Mouse (Mus musculus): ENCODE data around the gene Bach1. TPM values are rescaled to one million over a fixed set of nuclear protein-coding genes. Genes with fewer than 3 reads are reported as not detected.

Gene Bach1
- total and polyA plus RNA-seq, 2 experiments from 2014 or later = 5.4 to 27.0 TPM

DNA sequence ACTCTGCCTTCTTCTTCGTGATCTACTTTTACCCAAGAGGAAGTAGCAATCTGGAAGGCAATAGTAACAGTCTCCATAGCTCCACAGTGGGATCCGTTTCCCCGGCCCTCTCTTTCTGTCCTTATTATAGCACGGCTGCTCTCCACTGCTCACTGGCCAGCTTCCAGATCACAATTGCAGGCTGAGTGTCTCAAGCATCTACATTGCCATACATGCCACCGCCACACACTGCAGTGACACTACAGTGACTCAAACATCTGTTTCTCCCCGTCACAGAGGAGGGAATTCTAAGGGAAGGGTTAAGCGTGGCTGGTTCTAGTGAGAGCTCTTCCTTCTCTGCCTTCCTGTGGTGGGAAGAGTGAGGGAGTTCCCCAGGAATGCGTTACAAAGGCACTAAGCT lies 9.5 kb upstream of the Bach1 start:
- TF ChIP-seq EP300 (IDR thresholded peaks at IDR 0.05; ENCODE audit: low read depth) = no peak
- no peak for TF ChIP-seq CTCF (IDR thresholded peaks at IDR 0.05; ENCODE audit: low read depth)
- Histone ChIP-seq H3K27ac (ENCODE audit: low read depth) (peak overlapping the region; percentile 70), H3K27me3 (ENCODE audit: control insufficient read depth, insufficient read depth, low read length) (no peaks in the 10 kb centered on the region), H3K9me3 (replicated peaks; ENCODE audit: control insufficient read depth, low read length) (no peaks in the 10 kb centered on the region), H3K36me3 (replicated peaks; ENCODE audit: control insufficient read depth, insufficient read depth, low read length) (no peaks in the 10 kb centered on the region), H3K4me2 (ENCODE audit: low read depth, low read length) (peak overlapping the region; percentile 30; the same call in 1 of the 2 replicates), H3K4me3 (ENCODE audit: low read depth, low read length) (no peak overlapping the region), H3K9ac (replicated peaks; ENCODE audit: low read depth, low read length) (no peak overlapping the region), H3K4me1 (ENCODE audit: control insufficient read depth, insufficient read depth) (peaks cover 9% of the 10 kb centered on the region)
- 12% methylated on average over 8 of the region's 8 CpGs for WGBS
- DNase-seq (ENCODE audit: low spot score) (peak; percentile 70), ATAC-seq (ENCODE audit: insufficient read depth, low read depth) (peak; percentile 77)

DNA sequence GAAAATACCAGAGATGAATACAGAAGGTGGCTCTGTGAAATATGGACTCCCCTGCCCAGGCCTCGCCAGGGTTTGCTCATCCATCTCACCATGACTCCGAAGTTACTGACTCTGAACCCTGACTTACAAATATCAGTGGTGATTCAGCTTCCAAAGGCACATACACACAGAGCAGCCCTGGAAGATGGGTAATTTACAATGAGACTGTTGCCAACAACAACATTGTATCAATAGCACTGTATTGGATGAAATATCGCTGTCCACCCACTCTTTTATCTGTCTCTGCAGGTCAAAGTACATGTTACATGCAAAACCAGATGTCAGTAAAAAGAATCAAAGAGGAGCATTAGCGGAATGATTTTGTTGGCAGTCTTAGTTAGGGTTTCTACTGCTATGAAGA lies 8.2 kb upstream of the Bach1 start:
- 93% methylated on average over 4 of the region's 4 CpGs for WGBS
- no peak for ATAC-seq (ENCODE audit: insufficient read depth, low read depth)
- no peaks in the 10 kb centered on the region for H3K9me3 ChIP-seq (replicated peaks; ENCODE audit: control insufficient read depth, low read length)
- H3K36me3 ChIP-seq (replicated peaks; ENCODE audit: control insufficient read depth, insufficient read depth, low read length) = no peaks in the 10 kb centered on the region
- no peak overlapping the region for H3K9ac ChIP-seq (replicated peaks; ENCODE audit: low read depth, low read length)
- TF ChIP-seq EP300 (IDR thresholded peaks at IDR 0.05; ENCODE audit: low read depth) (no peak), CTCF (IDR thresholded peaks at IDR 0.05; ENCODE audit: low read depth) (no peak)
- H3K4me2 ChIP-seq (ENCODE audit: low read depth, low read length) = no peak overlapping the region
- no peak overlapping the region for H3K4me3 ChIP-seq (ENCODE audit: low read depth, low read length)
- no peak overlapping the region for H3K27ac ChIP-seq (ENCODE audit: low read depth)
- no peak for DNase-seq (ENCODE audit: low spot score)
- H3K27me3 ChIP-seq (ENCODE audit: control insufficient read depth, insufficient read depth, low read length) = no peaks in the 10 kb centered on the region
- H3K4me1 ChIP-seq (ENCODE audit: control insufficient read depth, insufficient read depth) = peaks cover 9% of the 10 kb centered on the region

DNA sequence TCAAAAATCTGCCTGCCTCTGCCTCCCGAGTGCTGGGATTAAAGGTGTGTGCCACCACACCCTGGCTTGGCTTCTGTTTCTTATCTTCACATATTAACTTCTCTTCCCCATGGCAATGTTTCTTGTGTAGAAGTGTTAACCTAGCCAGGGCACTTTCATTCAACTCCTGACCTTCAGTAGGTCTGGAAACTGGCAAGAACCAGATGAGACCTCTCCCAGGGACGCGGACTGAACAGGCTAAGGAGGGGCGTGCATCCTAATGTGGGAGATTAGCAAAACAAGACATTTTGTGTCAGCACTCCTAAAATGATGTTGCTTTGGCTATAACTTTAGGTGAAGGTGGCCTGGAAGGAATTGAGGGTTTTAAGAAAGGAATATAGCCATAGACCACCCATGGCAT lies 7.6 kb upstream of the Bach1 start:
- H3K27me3 ChIP-seq (ENCODE audit: control insufficient read depth, insufficient read depth, low read length) = no peaks in the 10 kb centered on the region
- H3K36me3 ChIP-seq (replicated peaks; ENCODE audit: control insufficient read depth, insufficient read depth, low read length) = no peaks in the 10 kb centered on the region
- DNase-seq (ENCODE audit: low spot score) (no peak), ATAC-seq (ENCODE audit: insufficient read depth, low read depth) (no peak)
- H3K9me3 ChIP-seq (replicated peaks; ENCODE audit: control insufficient read depth, low read length) = no peaks in the 10 kb centered on the region
- no peak overlapping the region for H3K27ac ChIP-seq (ENCODE audit: low read depth)
- H3K4me2 ChIP-seq (ENCODE audit: low read depth, low read length) = no peak overlapping the region
- no peak overlapping the region for H3K4me3 ChIP-seq (ENCODE audit: low read depth, low read length)
- no peak overlapping the region for H3K9ac ChIP-seq (replicated peaks; ENCODE audit: low read depth, low read length)
- TF ChIP-seq CTCF (IDR thresholded peaks at IDR 0.05; ENCODE audit: low read depth) = no peak
- TF ChIP-seq EP300 (IDR thresholded peaks at IDR 0.05; ENCODE audit: low read depth) = no peak
- peaks cover 9% of the 10 kb centered on the region for H3K4me1 ChIP-seq (ENCODE audit: control insufficient read depth, insufficient read depth)
- 83% methylated on average over 4 of the region's 4 CpGs for WGBS

DNA sequence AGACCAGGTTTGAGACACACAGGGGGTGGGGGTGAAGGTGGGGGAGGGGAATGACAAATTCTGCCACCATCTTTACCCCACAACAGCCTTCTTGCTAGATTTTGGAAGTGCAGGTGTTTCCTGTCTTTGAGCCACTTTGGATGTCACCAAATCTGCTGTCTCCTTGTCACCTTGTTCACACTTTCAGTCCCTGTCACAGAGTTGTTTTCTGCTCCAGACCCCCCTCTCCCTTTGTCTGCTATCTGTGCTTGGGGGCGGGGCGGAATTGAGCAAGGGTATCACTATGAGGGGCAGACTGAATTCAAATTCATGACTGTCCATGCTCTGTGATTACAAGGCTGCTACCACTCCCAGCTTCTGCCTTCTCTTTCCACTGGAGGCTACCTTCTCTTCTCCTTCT lies 6.2 kb upstream of the Bach1 start:
- TF ChIP-seq CTCF (IDR thresholded peaks at IDR 0.05; ENCODE audit: low read depth) = no peak
- no peak for TF ChIP-seq EP300 (IDR thresholded peaks at IDR 0.05; ENCODE audit: low read depth)
- H3K4me3 ChIP-seq (ENCODE audit: low read depth, low read length) = no peak overlapping the region
- 64% methylated on average over 2 of the region's 2 CpGs for WGBS
- DNase-seq (ENCODE audit: low spot score) (no peak), ATAC-seq (ENCODE audit: insufficient read depth, low read depth) (no peak)
- H3K27ac ChIP-seq (ENCODE audit: low read depth) = no peak overlapping the region
- no peak overlapping the region for H3K9ac ChIP-seq (replicated peaks; ENCODE audit: low read depth, low read length)
- no peaks in the 10 kb centered on the region for H3K27me3 ChIP-seq (ENCODE audit: control insufficient read depth, insufficient read depth, low read length)
- no peaks in the 10 kb centered on the region for H3K9me3 ChIP-seq (replicated peaks; ENCODE audit: control insufficient read depth, low read length)
- H3K4me1 ChIP-seq (ENCODE audit: control insufficient read depth, insufficient read depth) = peaks cover 9% of the 10 kb centered on the region
- H3K4me2 ChIP-seq (ENCODE audit: low read depth, low read length) = no peak overlapping the region
- H3K36me3 ChIP-seq (replicated peaks; ENCODE audit: control insufficient read depth, insufficient read depth, low read length) = no peaks in the 10 kb centered on the region

DNA sequence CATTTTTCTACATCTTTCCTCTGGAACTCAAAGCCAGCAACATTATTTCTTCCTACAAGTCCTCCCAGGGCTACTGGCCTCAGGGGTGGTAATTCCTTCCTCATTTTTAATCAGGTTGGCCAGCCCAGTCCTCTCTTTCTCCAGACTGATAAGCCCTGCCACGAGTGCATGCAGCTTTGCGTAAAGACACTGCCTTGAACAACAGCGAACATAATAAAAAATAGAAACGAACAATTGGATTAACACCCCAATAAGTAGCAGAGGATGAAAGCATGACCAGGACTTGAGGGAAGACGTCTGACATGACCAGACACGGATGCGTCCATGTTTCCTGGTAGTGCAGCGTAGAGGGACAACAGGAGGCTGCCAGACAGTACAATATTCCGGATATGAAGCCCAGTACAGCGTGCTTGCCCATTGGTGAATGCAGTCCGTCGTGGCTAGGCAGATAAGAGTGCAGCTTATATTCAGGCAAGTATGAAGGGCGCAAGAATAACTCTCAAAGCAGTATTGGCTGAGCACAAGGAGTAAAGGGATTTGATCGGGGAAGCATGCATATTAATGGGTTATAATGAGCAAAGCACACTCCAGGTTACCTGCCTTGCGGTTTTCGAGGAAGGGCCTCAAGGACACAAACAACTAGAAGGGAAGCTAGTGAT lies 909 bp upstream of the Bach1 start:
- no peak for ATAC-seq (ENCODE audit: insufficient read depth, low read depth)

DNA sequence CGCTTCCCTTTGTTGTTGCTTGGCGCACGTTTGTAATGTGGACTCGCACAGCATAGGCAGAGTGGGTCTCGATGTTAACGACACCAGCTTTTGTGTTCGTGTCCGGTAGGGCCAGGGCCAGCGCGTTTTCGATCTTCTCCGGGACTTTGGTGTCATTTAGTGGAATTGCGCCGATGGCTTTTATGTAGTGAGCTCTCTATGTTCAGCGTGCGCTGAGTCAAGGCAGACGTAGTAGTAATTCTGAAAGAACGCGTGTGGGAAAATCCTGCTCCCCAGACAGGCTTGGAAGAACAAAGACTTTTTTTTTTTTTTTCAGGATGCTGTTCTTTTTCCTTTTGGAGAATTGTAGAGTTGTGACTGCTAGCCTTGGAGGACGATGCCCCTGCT lies 554 bp downstream of the Bach1 start:
- whole genome bisulfite sequencing = under 1% methylated on average over 20 of the region's 20 CpGs
- Histone ChIP-seq H3K27ac (ENCODE audit: low read depth) (peak overlapping the region; percentile 91), H3K9ac (replicated peaks; ENCODE audit: low read depth, low read length) (peak overlapping the region; percentile 93), H3K36me3 (replicated peaks; ENCODE audit: control insufficient read depth, insufficient read depth, low read length) (no peaks in the 10 kb centered on the region), H3K4me3 (ENCODE audit: low read depth, low read length) (peak overlapping the region; percentile 82), H3K4me2 (ENCODE audit: low read depth, low read length) (peak overlapping the region; percentile 77), H3K9me3 (replicated peaks; ENCODE audit: control insufficient read depth, low read length) (no peaks in the 10 kb centered on the region), H3K4me1 (ENCODE audit: control insufficient read depth, insufficient read depth) (peaks cover 26% of the 10 kb centered on the region), H3K27me3 (ENCODE audit: control insufficient read depth, insufficient read depth, low read length) (no peaks in the 10 kb centered on the region)
- DNase-seq (ENCODE audit: low spot score) = peak; percentile 23
- no peak for TF ChIP-seq EP300 (IDR thresholded peaks at IDR 0.05; ENCODE audit: low read depth)
- no peak for TF ChIP-seq CTCF (IDR thresholded peaks at IDR 0.05; ENCODE audit: low read depth)
- no peak; the same call in 1 of the 2 replicates for ATAC-seq (ENCODE audit: insufficient read depth, low read depth)

More for the DNA sequence above, 909 bp upstream of the Bach1 start:
- H3K27ac ChIP-seq (ENCODE audit: low read depth) = peak overlapping the region; percentile 45; the same call in 1 of the 2 replicates
- H3K9me3 ChIP-seq (replicated peaks; ENCODE audit: control insufficient read depth, low read length) = no peaks in the 10 kb centered on the region
- H3K36me3 ChIP-seq (replicated peaks; ENCODE audit: control insufficient read depth, insufficient read depth, low read length) = no peaks in the 10 kb centered on the region
- H3K9ac ChIP-seq (replicated peaks; ENCODE audit: low read depth, low read length) = 0 out of 2 replicates have a peak overlapping the region, but pooled peaks have one; percentile 11
- H3K4me2 ChIP-seq (ENCODE audit: low read depth, low read length) = peak overlapping the region; percentile 77
- peak overlapping the region; percentile 82 for H3K4me3 ChIP-seq (ENCODE audit: low read depth, low read length)
- TF ChIP-seq EP300 (IDR thresholded peaks at IDR 0.05; ENCODE audit: low read depth) (no peak), CTCF (IDR thresholded peaks at IDR 0.05; ENCODE audit: low read depth) (no peak)
- DNase-seq (ENCODE audit: low spot score) = peak; percentile 20
- 21% methylated on average over 16 of the region's 16 CpGs for WGBS
- H3K27me3 ChIP-seq (ENCODE audit: control insufficient read depth, insufficient read depth, low read length) = no peaks in the 10 kb centered on the region
- peaks cover 12% of the 10 kb centered on the region for H3K4me1 ChIP-seq (ENCODE audit: control insufficient read depth, insufficient read depth)

Measured in heart, postnatal 0 days (tissue).